Mouse (Mus musculus) forebrain, embryonic 15.5 days (tissue): ENCODE results near the gene Icam4. TPM values are rescaled to one million over a fixed set of nuclear protein-coding genes. Genes with fewer than 3 reads are reported as not detected.
A peak's percentile ranks its signal among the peaks of the same experiment; 100 is the strongest.
"Not testable (repeated sequence)": the region's sequence is repeated elsewhere in the genome, so short reads cannot be mapped to it uniquely, and the experiment has no call there.

ENCODE experiments used
- ATAC-seq: fragments of 200-750 bp; cut with Nextera tagmentation; replicated peaks from 2 replicates; pipeline ENCODE4 v1.8.0; 2017; ENCODE audit warnings: mild to moderate bottlenecking, moderate TSS enrichment, moderate library complexity
- H3K27ac ChIP-seq: fragments of 300-500 bp; sonication (generic); replicated peaks from 2 replicates; pipeline ENCODE4 v1.5.1; 2015; ENCODE audit warnings: mild to moderate bottlenecking, inconsistent platforms
- H3K27me3 ChIP-seq: fragments of 300-500 bp; sonication (generic); 2 replicates; pipeline ENCODE4 v1.6.1; 2015; ENCODE audit warnings: inconsistent platforms
- H3K36me3 ChIP-seq: fragments of 300-500 bp; sonication (generic); 2 replicates; pipeline ENCODE4 v1.6.1; 2015; ENCODE audit warnings: mild to moderate bottlenecking, inconsistent platforms
- H3K4me1 ChIP-seq: fragments of 300-500 bp; sonication (generic); 2 replicates; pipeline ENCODE4 v1.6.1; 2015; ENCODE audit warnings: inconsistent platforms
- H3K4me2 ChIP-seq: fragments of 300-500 bp; sonication (generic); replicated peaks from 2 replicates; pipeline ENCODE4 v1.6.1; 2015; ENCODE audit warnings: mild to moderate bottlenecking, inconsistent platforms
- H3K4me3 ChIP-seq: fragments of 300-500 bp; sonication (generic); 2 replicates; pipeline ENCODE4 v1.5.1; 2015; ENCODE audit warnings: mild to moderate bottlenecking, inconsistent platforms
- H3K9ac ChIP-seq: fragments of 300-500 bp; sonication (generic); replicated peaks from 2 replicates; pipeline ENCODE4 v1.6.1; 2015; ENCODE audit warnings: mild to moderate bottlenecking, inconsistent platforms
- H3K9me3 ChIP-seq: fragments of 300-500 bp; sonication (generic); 2 replicates; pipeline ENCODE4 v1.6.1; 2016; ENCODE audit warnings: inconsistent platforms
- WGBS: fragments of 180-500 bp; shearing (Covaris S2); methylation state at CpG from one replicate; pipeline ENCODE4 v1.1.7; 2015; ENCODE audit warnings: mixed read lengths; 5-methylcytosine and 5-hydroxymethylcytosine counted together
- polyA plus RNA-seq: library from polyadenylated mRNA; unstranded; fragments of >200 nt; fragmentation: Nextera tagmentation; extraction: Ambion mirVana; gene quantifications from 2 replicates; pipeline ENCODE4 v1.2.1, GENCODE M21; 2015

The Icam4 gene
- polyA plus RNA-seq, 1 experiment from 2014 or later, result 0.25 TPM

GRCm38 (mm10) chr9:21043563-21043962 is 14.4 kb downstream of the Icam4 start:
- H3K4me3 ChIP-seq, result no peak overlapping the region
- H3K9ac ChIP-seq, result no peak overlapping the region
- WGBS, result 88% methylated on average over 4 of the region's 4 CpGs
- H3K36me3 ChIP-seq, result no peaks in the 10 kb centered on the region
- no peak overlapping the region for H3K27ac ChIP-seq
- no peak for ATAC-seq
- H3K4me2 ChIP-seq, result no peak overlapping the region
- H3K9me3 ChIP-seq, result no peaks in the 10 kb centered on the region
- H3K4me1 ChIP-seq, result no peaks in the 10 kb centered on the region
- H3K27me3 ChIP-seq, result peaks cover 17% of the 10 kb centered on the region

GRCm38 (mm10) chr9:21044785-21045184 is 15.6 kb downstream of the Icam4 start:
- H3K4me3 ChIP-seq, H3K9ac ChIP-seq, H3K4me1 ChIP-seq, H3K36me3 ChIP-seq, ATAC-seq, H3K27ac ChIP-seq, H3K27me3 ChIP-seq, H3K4me2 ChIP-seq, H3K9me3 ChIP-seq: not testable (repeated sequence)
- 62% methylated on average over 1 of the region's 1 CpGs for WGBS

DNA sequence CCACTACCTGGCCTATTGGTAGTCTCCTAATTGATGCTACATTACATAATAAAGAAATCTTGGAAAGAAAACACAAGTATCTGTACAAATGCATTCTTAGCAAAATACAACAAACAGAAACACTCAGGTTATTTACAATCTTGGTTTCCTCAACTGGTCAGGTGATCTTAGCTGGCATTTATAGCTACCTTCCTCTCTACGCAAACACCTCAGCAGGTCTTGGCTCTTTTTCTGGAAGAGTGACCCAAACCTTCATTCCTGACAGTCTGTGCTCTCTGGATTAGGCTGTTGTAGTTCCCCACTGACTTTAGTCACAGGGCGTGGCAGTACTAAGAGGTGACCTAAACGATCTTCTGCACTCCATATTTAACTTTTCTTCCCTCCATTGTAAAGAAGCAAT is 16.1 kb downstream of the Icam4 start:
- Histone ChIP-seq H3K4me3 (no peak overlapping the region), H3K27ac (no peak overlapping the region), H3K4me2 (no peak overlapping the region), H3K4me1 (no peaks in the 10 kb centered on the region), H3K36me3 (no peaks in the 10 kb centered on the region), H3K27me3 (0 out of 2 replicates have a peak, but pooled peaks cover 4% of the 10 kb centered on the region), H3K9me3 (no peaks in the 10 kb centered on the region), H3K9ac (no peak overlapping the region)
- ATAC-seq, result no peak
- WGBS, result 83% methylated on average over 3 of the region's 3 CpGs

- no peaks in the 10 kb centered on the region for H3K9me3 ChIP-seq
- H3K9ac ChIP-seq, result no peak overlapping the region
- no peak overlapping the region for H3K4me3 ChIP-seq
- H3K36me3 ChIP-seq, result no peaks in the 10 kb centered on the region
- H3K27me3 ChIP-seq, result no peaks in the 10 kb centered on the region
- no peak overlapping the region for H3K4me2 ChIP-seq
- no peaks in the 10 kb centered on the region for H3K4me1 ChIP-seq
- no peak overlapping the region for H3K27ac ChIP-seq
- ATAC-seq, result no peak
- WGBS, result 69% methylated on average over 10 of the region's 10 CpGs
These were observed 22.4 kb downstream of the Icam4 start for GRCm38 (mm10) chr9:21051578-21051977.

DNA sequence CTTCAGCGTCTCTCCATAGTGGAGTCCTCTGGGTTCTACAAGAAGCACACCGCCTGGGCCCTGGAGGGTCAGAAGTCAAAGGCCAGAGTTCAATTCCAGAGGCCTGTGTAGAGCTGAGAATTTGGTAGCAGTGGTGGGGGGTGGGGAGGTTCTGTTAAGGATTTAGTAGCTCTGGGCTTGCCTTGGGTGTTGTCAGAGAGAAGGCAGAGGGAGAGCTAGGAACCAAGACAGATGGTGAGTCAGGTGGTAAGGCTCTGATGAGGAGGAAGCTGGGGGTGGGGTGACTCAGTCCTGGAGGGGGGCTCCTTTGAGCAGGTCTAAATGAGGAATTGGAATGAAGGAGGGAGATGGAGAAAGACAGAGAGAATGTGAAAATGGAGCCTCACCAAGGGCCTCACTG is 33.8 kb downstream of the Icam4 start:
- Histone ChIP-seq H3K4me3 (no peak overlapping the region), H3K27ac (no peak overlapping the region), H3K9me3 (no peaks in the 10 kb centered on the region), H3K36me3 (peaks cover 30% of the 10 kb centered on the region), H3K4me1 (no peaks in the 10 kb centered on the region), H3K9ac (no peak overlapping the region), H3K27me3 (no peaks in the 10 kb centered on the region), H3K4me2 (no peak overlapping the region)
- ATAC-seq, result no peak
- 100% methylated on average over 2 of the region's 2 CpGs for WGBS

GRCm38 (mm10) chr9:21067006-21067684 is 38.0 kb downstream of the Icam4 start, which contains the start of gene Zglp1:
Gene Zglp1, minus strand, starts transcription at chr9:21067093.
- WGBS, result 89% methylated on average over 27 of the region's 27 CpGs
- ATAC-seq, result no peak
- Histone ChIP-seq H3K4me1 (peaks cover 6% of the 10 kb centered on the region), H3K4me3 (no peak within 1 kb of the TSS), H3K36me3 (peaks cover 30% of the 10 kb centered on the region), H3K9ac (no peak within 1 kb of the TSS), H3K27me3 (no peaks in the 10 kb centered on the region), H3K27ac (no peak within 1 kb of the TSS), H3K4me2 (no peak within 1 kb of the TSS), H3K9me3 (no peaks in the 10 kb centered on the region)

DNA sequence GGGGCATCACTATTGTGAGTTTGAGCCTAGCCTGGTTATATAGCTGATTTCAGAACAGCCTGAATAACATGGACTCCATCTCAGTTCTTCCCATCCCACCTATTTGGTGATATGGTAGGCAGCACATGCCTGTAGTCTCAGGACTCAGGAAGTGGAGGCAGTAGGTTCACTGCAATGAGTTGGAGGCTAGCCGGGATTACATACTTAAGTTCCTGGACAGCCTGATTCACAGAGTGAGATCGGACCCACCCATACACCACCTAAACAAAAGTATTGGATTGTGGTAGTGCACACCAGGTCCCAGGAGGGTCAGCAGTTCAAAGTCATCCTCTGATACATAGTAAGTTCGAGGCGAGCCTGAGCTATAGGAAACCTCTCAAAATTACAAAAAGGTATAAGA is 43.5 kb downstream of the Icam4 start:
- Histone ChIP-seq H3K36me3 (peaks cover 21% of the 10 kb centered on the region), H3K27me3 (no peaks in the 10 kb centered on the region), H3K4me1 (peaks cover 20% of the 10 kb centered on the region), H3K9ac (peak overlapping the region; percentile 66), H3K4me3 (peak overlapping the region; percentile 57), H3K9me3 (no peaks in the 10 kb centered on the region), H3K4me2 (peak overlapping the region; percentile 86), H3K27ac (no peak overlapping the region)
- 0 out of 2 replicates have a peak, but pooled peaks have one; percentile 1 for ATAC-seq
- WGBS, result 11% methylated on average over 4 of the region's 4 CpGs

GRCm38 (mm10) chr9:21073044-21073840 is 44.1 kb downstream of the Icam4 start, which contains the start of the genes Gm49373 and Fdx1l:
Gene Gm49373, minus strand, starts transcription at chr9:21073096.
Gene Fdx1l, minus strand, starts transcription at chr9:21073614.
- WGBS, result 3% methylated on average over 58 of the region's 58 CpGs
- ATAC-seq, result peak; percentile 94
- peak within 1 kb of the TSS; percentile 29; the same call in 1 of the 2 replicates for H3K27ac ChIP-seq
- H3K27me3 ChIP-seq, result no peaks in the 10 kb centered on the region
- peak within 1 kb of the TSS; percentile 86 for H3K4me2 ChIP-seq
- peaks cover 20% of the 10 kb centered on the region for H3K4me1 ChIP-seq
- no peaks in the 10 kb centered on the region for H3K9me3 ChIP-seq
- peak within 1 kb of the TSS; percentile 57 for H3K4me3 ChIP-seq
- peaks cover 26% of the 10 kb centered on the region for H3K36me3 ChIP-seq
- H3K9ac ChIP-seq, result peak within 1 kb of the TSS; percentile 66

DNA sequence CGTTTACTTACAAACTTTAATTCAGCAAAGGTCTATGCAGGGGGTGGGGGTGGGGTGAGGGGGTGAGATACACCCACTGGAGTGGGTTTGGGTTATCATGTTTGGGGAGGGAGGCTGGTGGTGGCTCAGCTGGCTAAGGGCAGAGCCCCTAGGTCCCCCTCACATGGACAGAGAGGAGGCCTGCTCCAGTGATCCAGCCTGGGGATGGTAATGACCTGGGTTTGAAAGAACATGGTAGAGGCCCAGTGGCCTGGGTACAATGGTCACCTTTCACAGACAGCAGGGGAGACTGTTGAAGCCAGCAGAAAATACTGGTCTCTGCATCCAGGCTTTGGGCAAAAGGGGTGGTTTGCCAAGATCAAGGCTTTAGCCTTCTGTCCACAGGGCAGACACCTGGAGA is 45.0 kb downstream of the Icam4 start:
- Histone ChIP-seq H3K9ac (no peak overlapping the region), H3K27me3 (no peaks in the 10 kb centered on the region), H3K4me2 (no peak overlapping the region), H3K9me3 (no peaks in the 10 kb centered on the region), H3K4me3 (no peak overlapping the region), H3K36me3 (peaks cover 36% of the 10 kb centered on the region), H3K4me1 (peaks cover 20% of the 10 kb centered on the region), H3K27ac (no peak overlapping the region)
- WGBS, result 100% methylated on average over 1 of the region's 1 CpGs
- no peak for ATAC-seq

DNA sequence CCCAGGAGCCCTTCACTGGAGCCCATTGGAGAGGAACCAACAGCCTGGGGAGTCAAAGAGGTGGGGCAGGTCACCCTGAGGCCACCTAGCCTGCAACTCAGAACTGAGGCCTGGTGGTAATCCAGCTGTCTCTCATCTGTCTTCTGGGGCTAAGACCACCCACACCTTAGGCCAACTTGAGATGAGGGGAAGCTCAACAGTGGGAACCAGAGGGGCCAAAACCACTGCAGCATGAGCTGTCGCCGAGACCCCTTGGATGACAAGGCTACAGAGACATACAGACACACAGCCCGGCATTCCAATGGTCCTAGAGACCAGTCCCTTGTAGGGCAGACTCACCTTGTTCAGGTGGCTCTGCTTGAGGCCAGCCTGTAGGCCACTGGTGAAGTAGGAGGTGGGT is 46.5 kb downstream of the Icam4 start:
- no peak overlapping the region for H3K4me2 ChIP-seq
- H3K4me3 ChIP-seq, result no peak overlapping the region
- no peak overlapping the region for H3K27ac ChIP-seq
- H3K4me1 ChIP-seq, result peaks cover 20% of the 10 kb centered on the region
- no peaks in the 10 kb centered on the region for H3K9me3 ChIP-seq
- H3K27me3 ChIP-seq, result no peaks in the 10 kb centered on the region
- 91% methylated on average over 3 of the region's 3 CpGs for WGBS
- no peak overlapping the region for H3K9ac ChIP-seq
- peaks cover 50% of the 10 kb centered on the region for H3K36me3 ChIP-seq
- ATAC-seq, result no peak
